Mouse (Mus musculus): ENCODE measurements around the gene Ddx1.

DNA sequence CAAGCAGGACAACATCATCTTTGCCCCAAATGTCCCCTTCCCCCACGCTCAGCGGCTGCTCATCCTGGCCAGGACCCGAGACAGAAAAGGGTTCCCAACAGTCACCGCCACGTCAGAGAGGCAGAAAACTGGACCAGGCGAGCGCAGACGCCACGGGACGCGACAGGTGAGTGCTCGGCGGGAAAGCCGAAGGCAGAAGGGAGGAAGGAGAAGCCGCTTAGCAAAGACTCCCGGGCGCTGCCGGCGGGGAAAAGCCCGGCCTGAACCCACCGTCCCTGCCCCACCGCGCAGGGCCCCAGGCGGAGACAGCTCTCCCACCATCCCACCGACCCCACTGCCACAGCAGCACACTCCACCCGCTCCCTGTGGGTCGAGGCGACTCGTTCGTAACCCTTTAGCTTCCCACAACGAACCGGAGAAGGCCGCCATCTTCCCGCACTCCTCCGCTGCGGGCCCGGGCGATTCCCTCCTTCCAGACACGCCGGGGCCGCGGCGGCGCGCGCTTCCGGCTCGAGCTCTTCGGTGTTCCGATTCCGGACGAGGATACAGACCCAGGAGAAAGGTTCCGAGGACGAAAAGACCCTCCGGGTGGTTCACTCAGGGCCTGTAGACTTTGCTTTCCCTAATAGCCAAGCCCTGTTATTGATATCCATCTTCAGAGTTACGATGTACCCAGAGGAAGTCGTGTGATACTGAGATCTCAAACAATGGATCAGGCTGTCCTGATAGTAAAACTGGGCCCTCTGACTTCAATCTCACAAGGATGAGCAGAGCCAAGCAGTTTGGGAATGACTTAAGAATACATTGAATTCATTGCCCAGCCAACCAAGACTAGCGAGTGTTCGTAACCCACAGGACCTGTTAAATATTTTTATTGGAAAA, at the start of gene Ddx1:
- TF ChIP-seq POLR2A (IDR thresholded peaks at IDR 0.05; ENCODE audit: borderline replicate concordance, insufficient read depth, low read length) (peak; percentile 64; the same call in 1 of the 2 replicates), CTCF (IDR thresholded peaks at IDR 0.05; ENCODE audit: borderline replicate concordance, insufficient read depth, low read depth, low read length) (no peak)
